Mouse (Mus musculus) bone marrow, adult 2 months (tissue): Measurements from ENCODE around the gene Dhcr24. TPM values are rescaled to one million over a fixed set of nuclear protein-coding genes. Genes with fewer than 3 reads are reported as not detected.
A peak's percentile ranks its signal among the peaks of the same experiment; 100 is the strongest.

Source experiments
- H3K27ac ChIP-seq: fragments of 200-500 bp; 2 replicates; pipeline ENCODE4 v1.5.1; 2012; ENCODE audit warnings: low read depth, mild to moderate bottlenecking, control low read depth, inconsistent platforms, low read length; ENCODE audit not compliant: control insufficient read depth, poor library complexity, insufficient read depth
- H3K4me1 ChIP-seq: fragments of 200-500 bp; 2 replicates; pipeline ENCODE4 v1.6.1; 2011; ENCODE audit warnings: low read length; ENCODE audit not compliant: control insufficient read depth, insufficient read depth
- H3K4me3 ChIP-seq: fragments of 200-500 bp; replicated peaks from 2 replicates; pipeline ENCODE3; 2011; ENCODE audit warnings: mild to moderate bottlenecking, low read depth, low read length, control low read depth; ENCODE audit not compliant: control insufficient read depth
- CTCF ChIP-seq: fragments of 200-500 bp; IDR thresholded peaks from 2 replicates; pipeline ENCODE4 v1.5.1; 2011; ENCODE audit warnings: low read length, control low read depth; ENCODE audit not compliant: control insufficient read depth, insufficient read depth
- POLR2A ChIP-seq: fragments of 200-500 bp; IDR thresholded peaks from 2 replicates; pipeline ENCODE4 v1.6.1; 2011; ENCODE audit warnings: low read depth, mild to moderate bottlenecking, control low read depth, low read length, borderline replicate concordance; ENCODE audit not compliant: control insufficient read depth
- WGBS: fragments of 180-500 bp; shearing (Covaris S2); methylation state at CpG from one replicate; pipeline ENCODE4 v1.1.7; 2018; 5-methylcytosine and 5-hydroxymethylcytosine counted together
- polyA plus RNA-seq: library from polyadenylated mRNA; stranded (reverse); fragments of >200 nt; gene quantifications from 2 replicates; pipeline ENCODE4 v1.2.4, GENCODE M21; 2011; ENCODE audit warnings: low replicate concordance; ENCODE audit not compliant: missing spikeins, insufficient read depth, insufficient read length

The Dhcr24 gene
- polyA plus RNA-seq, 1 experiment: 23.8 TPM

- TF ChIP-seq CTCF (no peak), POLR2A (no peak)
- Histone ChIP-seq H3K4me1 (no peaks in the 10 kb centered on the region), H3K4me3 (no peak overlapping the region), H3K27ac (no peak overlapping the region)
- 75% methylated on average over 1 of the region's 1 CpGs for WGBS
Observed at GRCm38 (mm10) chr4:106607905-106608304, 47.1 kb downstream of the Dhcr24 start.

GRCm38 (mm10) chr4:106613105-106613504, 52.3 kb downstream of the Dhcr24 start:
- 73% methylated on average over 8 of the region's 8 CpGs for WGBS
- no peak for TF ChIP-seq POLR2A
- TF ChIP-seq CTCF: no peak
- Histone ChIP-seq H3K27ac (no peak overlapping the region), H3K4me3 (no peak overlapping the region), H3K4me1 (no peaks in the 10 kb centered on the region)

GRCm38 (mm10) chr4:106613560-106613959, 52.7 kb downstream of the Dhcr24 start:
- TF ChIP-seq POLR2A (no peak), CTCF (no peak)
- WGBS: 43% methylated on average over 3 of the region's 3 CpGs
- H3K4me1 ChIP-seq: no peaks in the 10 kb centered on the region
- no peak overlapping the region for H3K4me3 ChIP-seq
- no peak overlapping the region for H3K27ac ChIP-seq

- TF ChIP-seq CTCF (peak; percentile 83), POLR2A (no peak)
- Histone ChIP-seq H3K27ac (no peak overlapping the region), H3K4me1 (no peaks in the 10 kb centered on the region), H3K4me3 (no peak overlapping the region)
- 51% methylated on average over 7 of the region's 7 CpGs for WGBS
Observed at GRCm38 (mm10) chr4:106614180-106614797, 53.5 kb downstream of the Dhcr24 start.

GRCm38 (mm10) chr4:106614881-106615280, 54.0 kb downstream of the Dhcr24 start:
- TF ChIP-seq POLR2A (no peak), CTCF (no peak)
- H3K4me1 ChIP-seq: no peaks in the 10 kb centered on the region
- WGBS: 78% methylated on average over 9 of the region's 9 CpGs
- no peak overlapping the region for H3K4me3 ChIP-seq
- no peak overlapping the region for H3K27ac ChIP-seq

- no peak for TF ChIP-seq POLR2A
- no peak for TF ChIP-seq CTCF
- H3K27ac ChIP-seq: no peak overlapping the region
- WGBS: 75% methylated on average over 12 of the region's 12 CpGs
- H3K4me3 ChIP-seq: no peak overlapping the region
- no peaks in the 10 kb centered on the region for H3K4me1 ChIP-seq
Observed at GRCm38 (mm10) chr4:106615637-106616036, 54.8 kb downstream of the Dhcr24 start.

GRCm38 (mm10) chr4:106617056-106617455, 56.2 kb downstream of the Dhcr24 start, which contains the start of gene Lexm:
Lexm (minus strand) TSS chr4:106617241.
- WGBS: under 1% methylated on average over 19 of the region's 19 CpGs
- TF ChIP-seq CTCF (no peak), POLR2A (no peak)
- Histone ChIP-seq H3K4me3 (no peak within 1 kb of the TSS), H3K27ac (no peak within 1 kb of the TSS), H3K4me1 (no peaks in the 10 kb centered on the region)

- Histone ChIP-seq H3K4me3 (no peak overlapping the region), H3K4me1 (no peaks in the 10 kb centered on the region), H3K27ac (no peak overlapping the region)
- no peak for TF ChIP-seq CTCF
- TF ChIP-seq POLR2A: no peak
- WGBS: 73% methylated on average over 4 of the region's 4 CpGs
Observed at GRCm38 (mm10) chr4:106618898-106619297, 58.1 kb downstream of the Dhcr24 start.

GRCm38 (mm10) chr4:106621428-106621827, 60.6 kb downstream of the Dhcr24 start:
- 64% methylated on average over 3 of the region's 3 CpGs for WGBS
- no peak overlapping the region for H3K4me3 ChIP-seq
- H3K27ac ChIP-seq: no peak overlapping the region
- H3K4me1 ChIP-seq: no peaks in the 10 kb centered on the region
- TF ChIP-seq CTCF: no peak
- TF ChIP-seq POLR2A: no peak
